Comparison of ENCODE assay signal across 20 mouse cellular contexts in the genomic region with DNA sequence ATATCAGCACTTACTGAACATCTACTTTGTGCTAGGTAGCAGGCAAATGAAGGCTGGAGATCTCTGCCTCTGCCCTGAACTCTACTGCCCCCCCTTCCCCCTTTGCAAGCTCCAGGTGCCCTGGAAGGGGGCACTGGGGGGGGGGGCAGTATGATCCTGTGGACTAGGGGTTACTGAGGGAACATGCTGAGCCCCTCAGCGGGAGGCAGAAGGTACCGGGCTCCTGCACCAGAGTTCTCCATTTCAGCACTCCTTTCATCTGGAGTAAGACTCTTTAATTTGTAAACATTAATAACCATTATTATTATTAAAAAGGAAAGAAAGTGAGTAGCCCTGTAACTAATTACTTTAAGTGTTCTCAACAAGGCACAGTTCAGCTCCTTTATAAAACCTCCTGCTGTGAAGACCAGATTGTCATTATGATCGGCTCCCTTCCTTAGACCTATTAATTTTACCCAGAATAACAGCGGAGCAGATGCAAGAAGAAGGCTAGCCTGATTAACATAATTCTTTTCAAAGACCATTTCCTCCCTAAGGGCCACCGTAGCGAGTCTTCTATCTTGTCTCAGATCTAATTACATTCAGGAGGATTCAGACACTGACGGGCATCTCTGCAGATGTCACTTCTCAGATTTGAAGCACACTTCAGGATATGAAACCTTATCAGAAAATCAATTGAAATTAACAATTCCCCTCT. TPM values are rescaled to one million over a fixed set of nuclear protein-coding genes. Genes with fewer than 3 reads are reported as not detected.
A peak's percentile ranks its signal among the peaks of the same experiment; 100 is the strongest.
DNase-seq lines count a peak whose midpoint lies in the region; ATAC-seq and TF ChIP-seq lines count a peak whose summit lies in the region.
"Had no signal": no experiment of that assay in that cellular context is flagged by ENCODE, and none has a peak within 500 bp of the region (broad histone marks: within the 10 kb centered on the region; RNA-seq: fewer than 3 reads in every experiment).

No protein-coding gene starts in this region.

- H3K9ac ChIP-seq in forebrain, embryonic 15.5 days (replicated peaks) = no peak overlapping the region
- H3K9ac ChIP-seq in forebrain, embryonic 11.5 days (ENCODE audit: low read length) = no peak overlapping the region
- no peak overlapping the region for H3K9ac ChIP-seq in embryonic facial prominence, embryonic 14.5 days (ENCODE audit: low read depth, low read length)
- H3K9ac ChIP-seq in hindbrain, embryonic 16.5 days (ENCODE audit: low read depth, low read length) = no peak overlapping the region
- H3K9ac ChIP-seq in midbrain, postnatal 0 days (replicated peaks; ENCODE audit: low read length, poor library complexity, severe bottlenecking) = no peak overlapping the region
- H3K9ac ChIP-seq: heart, embryonic 15.5 days; liver, postnatal 0 days had no signal

- H3K36me3 ChIP-seq in forebrain, embryonic 15.5 days = no peaks in the 10 kb centered on the region
- no peaks in the 10 kb centered on the region for H3K36me3 ChIP-seq in forebrain, embryonic 11.5 days (ENCODE audit: control insufficient read depth, insufficient read depth, low read length)
- no peaks in the 10 kb centered on the region for H3K36me3 ChIP-seq in embryonic facial prominence, embryonic 14.5 days (ENCODE audit: control insufficient read depth, insufficient read depth, low read length)
- H3K36me3 ChIP-seq in hindbrain, embryonic 16.5 days (ENCODE audit: control insufficient read depth, insufficient read depth, low read length) = no peaks in the 10 kb centered on the region
- H3K36me3 ChIP-seq in midbrain, postnatal 0 days (ENCODE audit: insufficient read depth, low read length) = no peaks in the 10 kb centered on the region
- H3K36me3 ChIP-seq: heart, embryonic 15.5 days had no signal

- ATAC-seq in forebrain, embryonic 15.5 days (replicated peaks) = peak; percentile 41
- no peak for ATAC-seq in forebrain, embryonic 11.5 days (replicated peaks; ENCODE audit: low FRiP score)
- ATAC-seq in embryonic facial prominence, embryonic 14.5 days (ENCODE audit: low read depth) = no peak
- ATAC-seq in hindbrain, embryonic 16.5 days = peak; percentile 52
- no peak for ATAC-seq in midbrain, postnatal 0 days (ENCODE audit: low FRiP score)
- ATAC-seq: inflammation-experienced regulatory T-cells, adult 6 months; liver, postnatal 0 days had no signal

- H3K9me3 ChIP-seq in forebrain, embryonic 15.5 days = no peaks in the 10 kb centered on the region
- H3K9me3 ChIP-seq in forebrain, embryonic 11.5 days (ENCODE audit: control insufficient read depth, low read length) = no peaks in the 10 kb centered on the region
- H3K9me3 ChIP-seq in embryonic facial prominence, embryonic 14.5 days (ENCODE audit: control insufficient read depth, low read length) = no peaks in the 10 kb centered on the region
- H3K9me3 ChIP-seq in hindbrain, embryonic 16.5 days (ENCODE audit: control insufficient read depth, low read length) = no peaks in the 10 kb centered on the region
- no peaks in the 10 kb centered on the region for H3K9me3 ChIP-seq in midbrain, postnatal 0 days (ENCODE audit: low read length)
- H3K9me3 ChIP-seq: heart, embryonic 15.5 days; megakaryocyte, embryonic 14.5 days had no signal

- WGBS in forebrain, embryonic 15.5 days = 8% methylated on average over 7 of the region's 7 CpGs
- WGBS in forebrain, embryonic 11.5 days = 17% methylated on average over 7 of the region's 7 CpGs
- WGBS in embryonic facial prominence, embryonic 14.5 days = 31% methylated on average over 7 of the region's 7 CpGs
- WGBS in hindbrain, embryonic 16.5 days = 13% methylated on average over 7 of the region's 7 CpGs
- 17% methylated on average over 7 of the region's 7 CpGs for WGBS in midbrain, postnatal 0 days

- no peak overlapping the region for H3K4me3 ChIP-seq in forebrain, embryonic 15.5 days
- no peak overlapping the region for H3K4me3 ChIP-seq in forebrain, embryonic 11.5 days (ENCODE audit: low read depth, low read length)
- H3K4me3 ChIP-seq in embryonic facial prominence, embryonic 14.5 days (ENCODE audit: low read depth, low read length) = no peak overlapping the region
- H3K4me3 ChIP-seq in hindbrain, embryonic 16.5 days (ENCODE audit: low read length) = no peak overlapping the region
- H3K4me3 ChIP-seq in midbrain, postnatal 0 days (ENCODE audit: low read depth, low read length) = no peak overlapping the region
- H3K4me3 ChIP-seq: heart, adult 2 months; heart, embryonic 15.5 days; megakaryocyte, embryonic 14.5 days had no signal

- peaks cover 19% of the 10 kb centered on the region for H3K4me1 ChIP-seq in forebrain, embryonic 15.5 days
- 0 out of 2 replicates have a peak, but pooled peaks cover 2% of the 10 kb centered on the region for H3K4me1 ChIP-seq in forebrain, embryonic 11.5 days (replicated peaks; ENCODE audit: control insufficient read depth, insufficient read depth, low read length)
- H3K4me1 ChIP-seq in embryonic facial prominence, embryonic 14.5 days (ENCODE audit: control insufficient read depth, insufficient read depth, low read length) = no peaks in the 10 kb centered on the region
- H3K4me1 ChIP-seq in hindbrain, embryonic 16.5 days (ENCODE audit: control insufficient read depth, insufficient read depth, low read depth, low read length) = peaks cover 21% of the 10 kb centered on the region
- no peaks in the 10 kb centered on the region for H3K4me1 ChIP-seq in midbrain, postnatal 0 days (ENCODE audit: insufficient read depth, low read length)
- H3K4me1 ChIP-seq: heart, embryonic 15.5 days; megakaryocyte, embryonic 14.5 days had no signal

- peak overlapping the region; percentile 48; the same call in 1 of the 2 replicates for H3K27ac ChIP-seq in forebrain, embryonic 15.5 days (replicated peaks)
- H3K27ac ChIP-seq in forebrain, embryonic 11.5 days (ENCODE audit: low read depth, low read length) = no peak overlapping the region
- no peak overlapping the region for H3K27ac ChIP-seq in embryonic facial prominence, embryonic 14.5 days (replicated peaks; ENCODE audit: low read depth, low read length)
- no peak overlapping the region for H3K27ac ChIP-seq in hindbrain, embryonic 16.5 days (ENCODE audit: low read depth, low read length)
- H3K27ac ChIP-seq in midbrain, postnatal 0 days (ENCODE audit: low read depth, low read length) = no peak overlapping the region
- H3K27ac ChIP-seq: heart, adult 2 months; heart, embryonic 15.5 days had no signal

- TF ChIP-seq CTCF in midbrain, postnatal 0 days (IDR thresholded peaks at IDR 0.05) = no peak

- no peak for DNase-seq in forebrain, embryonic 11.5 days (ENCODE audit: low spot score)
- DNase-seq in embryonic facial prominence, embryonic 14.5 days (ENCODE audit: low spot score) = peak; percentile 17
- DNase-seq in midbrain, postnatal 0 days (ENCODE audit: low spot score) = peak; percentile 80
- DNase-seq in kidney, postnatal 25 days = no peak
- no peak for DNase-seq in thymus, postnatal 4 days
- DNase-seq: cerebellum, postnatal 25 days; gastrocnemius, postnatal 10 days; heart, adult 2 months; kidney, adult 8-10 months; kidney, postnatal 4 days; liver; liver, postnatal 0 days; lung, postnatal 14 days; right cerebral cortex, postnatal 14 days; thymus, postnatal 14 days had no signal

- no peaks in the 10 kb centered on the region for H3K27me3 ChIP-seq in forebrain, embryonic 15.5 days
- no peaks in the 10 kb centered on the region for H3K27me3 ChIP-seq in forebrain, embryonic 11.5 days (ENCODE audit: control insufficient read depth, insufficient read depth, low read length)
- no peaks in the 10 kb centered on the region for H3K27me3 ChIP-seq in embryonic facial prominence, embryonic 14.5 days (replicated peaks; ENCODE audit: control insufficient read depth, insufficient read depth, low read length)
- no peaks in the 10 kb centered on the region for H3K27me3 ChIP-seq in hindbrain, embryonic 16.5 days (replicated peaks; ENCODE audit: control insufficient read depth, insufficient read depth, low read length)
- no peaks in the 10 kb centered on the region for H3K27me3 ChIP-seq in midbrain, postnatal 0 days (ENCODE audit: insufficient read depth, low read length)
- H3K27me3 ChIP-seq: heart, embryonic 15.5 days; megakaryocyte, embryonic 14.5 days had no signal

- no peak overlapping the region for H3K4me2 ChIP-seq in forebrain, embryonic 15.5 days (replicated peaks)
- H3K4me2 ChIP-seq in forebrain, embryonic 11.5 days (ENCODE audit: low read depth, low read length, severe bottlenecking) = no peak overlapping the region
- H3K4me2 ChIP-seq in embryonic facial prominence, embryonic 14.5 days (ENCODE audit: low read depth, low read length) = no peak overlapping the region
- H3K4me2 ChIP-seq in hindbrain, embryonic 16.5 days (ENCODE audit: low read length) = no peak overlapping the region
- no peak overlapping the region for H3K4me2 ChIP-seq in midbrain, postnatal 0 days (ENCODE audit: low read depth, low read length, poor library complexity, severe bottlenecking)
- H3K4me2 ChIP-seq: heart, embryonic 15.5 days had no signal

RNA-seq across cellular contexts. Expression of a gene that starts 21.0 kb away (rescaled TPM):
- 6.0 and 7.1 TPM in 2 replicates for polyA plus RNA-seq in forebrain, embryonic 15.5 days (2015; fragmentation: Nextera tagmentation; extraction: Ambion mirVana)
- polyA plus RNA-seq in forebrain, embryonic 11.5 days (2014; fragmentation: Nextera tagmentation; extraction: Ambion mirVana) = 7.8 and 7.9 TPM in 2 replicates
- 7.4 and 8.1 TPM in 2 replicates for polyA plus RNA-seq in embryonic facial prominence, embryonic 14.5 days (2014; fragmentation: Nextera tagmentation; extraction: Ambion mirVana)
- 9.3 and 10.1 TPM in 2 replicates for polyA plus RNA-seq in hindbrain, embryonic 16.5 days (2015; fragmentation: Nextera tagmentation; extraction: Ambion mirVana)
- total RNA-seq in midbrain, postnatal 0 days (2014; rRNA removed) = 13.5 TPM in 2 replicates
- 7.7 and 8.9 TPM in 2 replicates for polyA plus RNA-seq in midbrain, postnatal 0 days (2015; fragmentation: Nextera tagmentation; extraction: Ambion mirVana)

Comparison
In these comparisons a context has a peak if more than half of its experiments do, and no peak if none do; other contexts are left out.
1. ATAC-seq: peak in forebrain, embryonic 15.5 days (single experiment) and hindbrain, embryonic 16.5 days (single experiment); none in forebrain, embryonic 11.5 days (single experiment), embryonic facial prominence, embryonic 14.5 days (single experiment) and midbrain, postnatal 0 days (single experiment).
2. DNase-seq: peak in embryonic facial prominence, embryonic 14.5 days (single experiment) and midbrain, postnatal 0 days (single experiment); none in forebrain, embryonic 11.5 days (single experiment), kidney, postnatal 25 days (0 of 2) and thymus, postnatal 4 days (single experiment).